Mouse (Mus musculus): Measurements from ENCODE around the gene Gm20594.

Gene Gm20594

GRCm38 (mm10) chr6:79817616-79818015, at the start of gene Gm20594:
Gene Gm20594 (plus strand): TSS chr6:79817916.
- in situ Hi-C loops (cut with MboI; ENCODE audit: low sequenced_read_pairs), result no loop called here

GRCm38 (mm10) chr6:79818114-79818513, 398 bp downstream of the Gm20594 start:
- in situ Hi-C loops (cut with MboI; ENCODE audit: low sequenced_read_pairs), result no loop called here

GRCm38 (mm10) chr6:79833845-79834244, 16.1 kb downstream of the Gm20594 start:
- in situ Hi-C loops (cut with MboI; ENCODE audit: low sequenced_read_pairs), result no loop called here

GRCm38 (mm10) chr6:79846829-79847228, 29.1 kb downstream of the Gm20594 start:
- in situ Hi-C loops (cut with MboI; ENCODE audit: low sequenced_read_pairs), result no loop called here

Measured in CH12F3 (cell line).